In genomic region chr4:35226496-35226992, GRCm38 (mm10) we compare ENCODE assay signal across 8 mouse cellular contexts. TPM values are rescaled to one million over a fixed set of nuclear protein-coding genes. Genes with fewer than 3 reads are reported as not detected.
DNase-seq lines count a peak whose midpoint lies in the region; ATAC-seq and TF ChIP-seq lines count a peak whose summit lies in the region.

No protein-coding gene starts in this region.

- H3K9ac ChIP-seq in forebrain, embryonic 14.5 days (ENCODE audit: low read length), result peak overlapping the region; percentile 92
- peak overlapping the region; percentile 74 for H3K9ac ChIP-seq in liver, postnatal 0 days (replicated peaks)

- H3ac ChIP-seq in C2C12 (ENCODE audit: control insufficient read depth, insufficient read length, low read depth), result peak overlapping the region; percentile 66

- no peaks in the 10 kb centered on the region for H3K36me3 ChIP-seq in C2C12 (ENCODE audit: control insufficient read depth, insufficient read depth)
- no peaks in the 10 kb centered on the region for H3K36me3 ChIP-seq in forebrain, embryonic 14.5 days (ENCODE audit: control insufficient read depth, insufficient read depth, low read length)
- H3K36me3 ChIP-seq in liver, postnatal 0 days (replicated peaks; ENCODE audit: insufficient read depth, low read length), result no peaks in the 10 kb centered on the region

- no peaks in the 10 kb centered on the region for H3K27me3 ChIP-seq in cerebellum, adult 2 months (ENCODE audit: control insufficient read depth, insufficient read depth, low read length)
- no peaks in the 10 kb centered on the region for H3K27me3 ChIP-seq in C2C12 (ENCODE audit: control insufficient read depth, insufficient read depth, insufficient read length)
- no peaks in the 10 kb centered on the region for H3K27me3 ChIP-seq in forebrain, embryonic 14.5 days (replicated peaks; ENCODE audit: control insufficient read depth, insufficient read depth, low read length)
- no peaks in the 10 kb centered on the region for H3K27me3 ChIP-seq in liver, postnatal 0 days (ENCODE audit: insufficient read depth, low read length)

- no peak for TF ChIP-seq POLR2A in cerebellum, adult 2 months (IDR thresholded peaks at IDR 0.05; ENCODE audit: borderline replicate concordance, insufficient read depth, low read length)

- no peak for TF ChIP-seq CTCF in cerebellum, adult 2 months (IDR thresholded peaks at IDR 0.05; ENCODE audit: borderline replicate concordance, insufficient read depth, low read depth, low read length)
- no peak for TF ChIP-seq CTCF in C2C12 (IDR thresholded peaks at IDR 0.05; ENCODE audit: control insufficient read depth, insufficient read depth, insufficient read length)
- TF ChIP-seq CTCF in liver, postnatal 0 days (IDR thresholded peaks at IDR 0.05; ENCODE audit: low read depth), result no peak

- no peaks in the 10 kb centered on the region for H3K9me3 ChIP-seq in forebrain, embryonic 14.5 days (replicated peaks; ENCODE audit: control insufficient read depth, low read length)
- no peaks in the 10 kb centered on the region for H3K9me3 ChIP-seq in liver, postnatal 0 days (ENCODE audit: low read length)

- peak overlapping the region; percentile 90 for H3K4me2 ChIP-seq in forebrain, embryonic 14.5 days (ENCODE audit: low read length)
- H3K4me2 ChIP-seq in liver, postnatal 0 days (ENCODE audit: low read depth, low read length), result peak overlapping the region; percentile 87

- TF ChIP-seq EP300 in liver, postnatal 0 days (IDR thresholded peaks at IDR 0.05; ENCODE audit: low read depth), result no peak

- peaks cover 19% of the 10 kb centered on the region for H3K79me2 ChIP-seq in C2C12 (ENCODE audit: control insufficient read depth, insufficient read depth)

- ATAC-seq in forebrain, embryonic 14.5 days, result no peak; the same call in 1 of the 2 replicates
- peak; percentile 76 for ATAC-seq in liver, postnatal 0 days

- peaks cover 2% of the 10 kb centered on the region; the same call in 1 of the 2 replicates for H3K4me1 ChIP-seq in cerebellum, adult 2 months (ENCODE audit: control insufficient read depth, insufficient read depth, low read length)
- H3K4me1 ChIP-seq in forebrain, embryonic 14.5 days (ENCODE audit: control insufficient read depth, insufficient read depth, low read length), result peaks cover 5% of the 10 kb centered on the region
- peaks cover 8% of the 10 kb centered on the region; the same call in 1 of the 2 replicates for H3K4me1 ChIP-seq in liver, postnatal 0 days (ENCODE audit: insufficient read depth)

- peaks cover 3% of the 10 kb centered on the region for H3K79me3 ChIP-seq in C2C12 (ENCODE audit: low read depth)

- 7% methylated on average over 9 of the region's 9 CpGs for WGBS in cerebellum, adult 2 months
- 10% methylated on average over 9 of the region's 9 CpGs for WGBS in forebrain, embryonic 14.5 days
- WGBS in liver, postnatal 0 days (ENCODE audit: insufficient replicate concordance), result 5% methylated on average over 9 of the region's 9 CpGs

- peak overlapping the region; percentile 58; the same call in 1 of the 2 replicates for H3K27ac ChIP-seq in cerebellum, adult 2 months (ENCODE audit: insufficient read depth, low read length)
- H3K27ac ChIP-seq in forebrain, embryonic 14.5 days (ENCODE audit: low read depth, low read length), result peak overlapping the region; percentile 76
- H3K27ac ChIP-seq in liver, postnatal 0 days (ENCODE audit: low read depth), result peak overlapping the region; percentile 98

- H3K4me3 ChIP-seq in cerebellum, adult 2 months (replicated peaks; ENCODE audit: insufficient read depth, low read depth, low read length), result peak overlapping the region; percentile 94
- H3K4me3 ChIP-seq in C2C12 (ENCODE audit: insufficient read depth, poor library complexity, severe bottlenecking), result peak overlapping the region; percentile 56
- peak overlapping the region; percentile 79 for H3K4me3 ChIP-seq in forebrain, embryonic 14.5 days (ENCODE audit: low read depth, low read length)
- peak overlapping the region; percentile 76 for H3K4me3 ChIP-seq in liver, postnatal 0 days (ENCODE audit: low read depth, low read length)

- DNase-seq in cerebellum, adult 2 months, result no peak
- DNase-seq in cerebellum, adult 9-11 months, result no peak
- DNase-seq in forebrain, embryonic 14.5 days (ENCODE audit: low spot score), result no peak
- DNase-seq in liver, postnatal 0 days, result no peak
- no peak for DNase-seq in cerebellum, postnatal 4 days (ENCODE audit: low spot score in 2 of 2)
- no peak for DNase-seq in right cerebral cortex, postnatal 36 days (ENCODE audit: low spot score in 2 of 2)
- DNase-seq in right cerebral cortex, adult 2 months (ENCODE audit: low spot score in 2 of 2), result no peak

TF ChIP-seq in C2C12, 6 proteins besides CTCF, POLR2A, EP300 and RAD21:
- TF ChIP-seq USF1 (IDR thresholded peaks at IDR 0.05; ENCODE audit: low read depth) (no peak), MYOD1 (IDR thresholded peaks at IDR 0.05; ENCODE audit: control insufficient read depth, insufficient read length, low read depth) (no peak), FOSL1 (IDR thresholded peaks at IDR 0.05; ENCODE audit: insufficient read depth, low read length, poor library complexity, severe bottlenecking) (no peak)

RNA-seq across cellular contexts. Expression of gene C9orf72, which starts 0.6 kb away (rescaled TPM):
- 34.7 and 35.8 TPM in 2 replicates for polyA plus RNA-seq in cerebellum, adult 2 months (2012; rRNA removed)
- 5.7 TPM for polyA plus RNA-seq in C2C12 (2012; fragmentation: generic; extraction: Trizol)
- polyA plus RNA-seq in forebrain, embryonic 14.5 days (2014; fragmentation: Nextera tagmentation; extraction: Ambion mirVana), result 51.4 and 57.8 TPM in 2 replicates
- 4.8 and 5.8 TPM in 2 replicates for polyA plus RNA-seq in liver, postnatal 0 days (2015; fragmentation: Nextera tagmentation; extraction: Ambion mirVana)
